Mouse (Mus musculus) forebrain, embryonic 15.5 days (tissue): ENCODE measurements around the gene Zfp553. TPM values are rescaled to one million over a fixed set of nuclear protein-coding genes. Genes with fewer than 3 reads are reported as not detected.

ENCODE experiments used
- ATAC-seq: fragments of 200-750 bp; cut with Nextera tagmentation; replicated peaks from 2 replicates; pipeline ENCODE4 v1.8.0; 2017; ENCODE audit warnings: mild to moderate bottlenecking, moderate TSS enrichment, moderate library complexity
- H3K27ac ChIP-seq: fragments of 300-500 bp; sonication (generic); replicated peaks from 2 replicates; pipeline ENCODE4 v1.5.1; 2015; ENCODE audit warnings: mild to moderate bottlenecking, inconsistent platforms
- H3K27me3 ChIP-seq: fragments of 300-500 bp; sonication (generic); 2 replicates; pipeline ENCODE4 v1.6.1; 2015; ENCODE audit warnings: inconsistent platforms
- H3K36me3 ChIP-seq: fragments of 300-500 bp; sonication (generic); 2 replicates; pipeline ENCODE4 v1.6.1; 2015; ENCODE audit warnings: mild to moderate bottlenecking, inconsistent platforms
- H3K4me1 ChIP-seq: fragments of 300-500 bp; sonication (generic); 2 replicates; pipeline ENCODE4 v1.6.1; 2015; ENCODE audit warnings: inconsistent platforms
- H3K4me2 ChIP-seq: fragments of 300-500 bp; sonication (generic); replicated peaks from 2 replicates; pipeline ENCODE4 v1.6.1; 2015; ENCODE audit warnings: mild to moderate bottlenecking, inconsistent platforms
- H3K4me3 ChIP-seq: fragments of 300-500 bp; sonication (generic); 2 replicates; pipeline ENCODE4 v1.5.1; 2015; ENCODE audit warnings: mild to moderate bottlenecking, inconsistent platforms
- H3K9ac ChIP-seq: fragments of 300-500 bp; sonication (generic); replicated peaks from 2 replicates; pipeline ENCODE4 v1.6.1; 2015; ENCODE audit warnings: mild to moderate bottlenecking, inconsistent platforms
- H3K9me3 ChIP-seq: fragments of 300-500 bp; sonication (generic); 2 replicates; pipeline ENCODE4 v1.6.1; 2016; ENCODE audit warnings: inconsistent platforms
- WGBS: fragments of 180-500 bp; shearing (Covaris S2); methylation state at CpG from one replicate; pipeline ENCODE4 v1.1.7; 2015; ENCODE audit warnings: mixed read lengths; 5-methylcytosine and 5-hydroxymethylcytosine counted together
- polyA plus RNA-seq: library from polyadenylated mRNA; unstranded; fragments of >200 nt; fragmentation: Nextera tagmentation; extraction: Ambion mirVana; gene quantifications from 2 replicates; pipeline ENCODE4 v1.2.1, GENCODE M21; 2015

The Zfp553 gene
- 70.7 and 71.5 TPM in 2 replicates for polyA plus RNA-seq

DNA sequence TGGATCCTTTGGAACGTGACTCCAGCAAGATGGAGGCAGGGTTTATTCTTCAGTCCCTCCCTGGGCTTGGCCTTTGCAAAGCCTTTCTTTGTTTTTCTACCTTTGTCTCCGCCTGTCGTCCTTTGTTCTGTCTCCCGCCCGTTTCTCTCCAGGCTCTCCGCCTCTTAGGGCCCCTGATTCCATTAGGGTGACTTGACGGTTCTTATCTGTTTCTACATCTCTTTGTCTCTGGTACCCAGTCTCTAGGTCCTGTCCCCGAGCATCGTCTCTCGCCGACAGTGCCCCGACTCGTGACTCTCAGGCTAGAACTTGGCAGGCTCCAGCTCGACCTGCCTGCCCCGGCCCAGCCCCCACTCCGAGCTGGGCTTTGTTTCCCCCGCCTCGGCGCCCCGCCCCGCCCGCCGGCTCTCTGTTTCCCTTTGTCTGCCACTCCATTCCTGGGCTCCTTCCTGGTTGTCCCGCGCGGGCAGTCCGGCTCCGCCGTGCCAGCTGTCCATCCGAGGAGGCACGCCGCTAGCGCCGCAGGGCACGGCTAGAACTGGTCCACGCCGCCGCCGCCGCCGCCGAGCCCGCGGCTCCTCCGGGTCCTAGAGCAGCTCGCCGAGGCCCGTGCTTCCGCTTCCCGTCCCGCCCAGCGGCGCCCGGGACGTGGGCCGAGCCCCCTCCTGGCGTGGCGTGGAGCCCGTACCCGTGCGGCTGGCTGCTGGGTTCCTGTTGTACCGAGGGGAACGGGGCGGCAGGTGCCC, at the start of gene Zfp553, which contains the start of gene Sept1:
Gene Zfp553, plus strand, starts transcription at position 440 of the 746 bp plus-strand sequence.
Gene Sept1, minus strand, starts transcription at position 509 of the 746 bp plus-strand sequence.
- H3K36me3 ChIP-seq: peaks cover 37% of the 10 kb centered on the region
- peaks cover 44% of the 10 kb centered on the region for H3K4me1 ChIP-seq
- WGBS: under 1% methylated on average over 63 of the region's 64 CpGs

DNA sequence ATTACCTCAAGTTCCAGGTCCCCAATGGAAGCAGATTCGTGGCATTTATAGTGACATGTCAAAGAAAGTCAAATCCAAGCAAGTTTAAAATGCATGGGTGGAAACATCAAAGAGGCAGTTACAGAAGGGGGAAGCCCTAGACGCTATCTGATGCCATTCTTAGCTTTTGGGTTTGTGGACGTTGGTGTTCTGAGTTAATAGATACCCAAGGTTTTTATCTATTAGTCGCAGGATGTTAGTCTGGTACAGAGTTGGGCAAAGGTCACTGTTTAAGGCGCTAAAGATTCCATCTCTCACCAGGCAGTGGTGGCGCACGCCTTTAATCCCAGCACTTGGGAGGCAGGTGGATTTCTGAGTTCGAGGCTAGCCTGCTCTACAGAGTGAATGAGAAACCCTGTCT, 49.5 kb upstream of the Zfp553 start:
- WGBS: 91% methylated on average over 8 of the region's 8 CpGs
- Histone ChIP-seq H3K9me3 (no peaks in the 10 kb centered on the region), H3K9ac (no peak overlapping the region), H3K27ac (no peak overlapping the region), H3K27me3 (no peaks in the 10 kb centered on the region), H3K36me3 (no peaks in the 10 kb centered on the region), H3K4me2 (no peak overlapping the region), H3K4me1 (no peaks in the 10 kb centered on the region), H3K4me3 (no peak overlapping the region)
- ATAC-seq: no peak

More for the DNA sequence above, at the start of gene Zfp553, which contains the start of gene Sept1:
- ATAC-seq: peak; percentile 95
- Histone ChIP-seq H3K27ac (peak within 1 kb of the TSS; percentile 100), H3K4me2 (peak within 1 kb of the TSS; percentile 62), H3K9ac (peak within 1 kb of the TSS; percentile 92), H3K9me3 (no peaks in the 10 kb centered on the region), H3K4me3 (peak within 1 kb of the TSS; percentile 69), H3K27me3 (no peaks in the 10 kb centered on the region)

- no peak for ATAC-seq
- H3K4me2 ChIP-seq: no peak overlapping the region
- H3K4me3 ChIP-seq: no peak overlapping the region
- no peaks in the 10 kb centered on the region for H3K36me3 ChIP-seq
- 68% methylated on average over 6 of the region's 6 CpGs for WGBS
- H3K9me3 ChIP-seq: no peaks in the 10 kb centered on the region
- no peak overlapping the region for H3K27ac ChIP-seq
- H3K4me1 ChIP-seq: no peaks in the 10 kb centered on the region
- H3K27me3 ChIP-seq: no peaks in the 10 kb centered on the region
- H3K9ac ChIP-seq: no peak overlapping the region
Measured at GRCm38 (mm10) chr7:127183828-127184227, 49.0 kb upstream of the Zfp553 start.

DNA sequence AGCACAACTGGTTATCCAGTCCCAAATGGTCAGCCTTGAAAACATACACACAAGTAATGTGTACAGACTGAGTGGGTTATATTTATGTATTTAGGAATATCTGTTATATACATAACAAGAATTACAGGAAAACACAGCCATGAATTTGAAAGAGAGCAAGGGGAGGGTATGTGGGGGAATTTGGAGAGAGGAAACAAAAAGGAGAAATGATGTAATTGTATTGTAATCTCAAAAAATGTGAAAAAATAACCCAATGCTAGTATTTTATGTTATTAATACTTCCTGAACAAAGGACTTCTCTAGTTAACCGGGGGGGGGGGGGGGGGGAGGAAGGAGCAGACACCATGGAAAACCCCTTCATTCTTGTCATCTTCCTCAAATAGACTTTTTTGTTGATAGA, 48.1 kb upstream of the Zfp553 start:
- Histone ChIP-seq H3K27me3 (no peaks in the 10 kb centered on the region), H3K36me3 (no peaks in the 10 kb centered on the region), H3K4me3 (no peak overlapping the region), H3K4me2 (no peak overlapping the region), H3K27ac (no peak overlapping the region), H3K9ac (no peak overlapping the region), H3K9me3 (no peaks in the 10 kb centered on the region), H3K4me1 (no peaks in the 10 kb centered on the region)
- whole genome bisulfite sequencing: 33% methylated on average over 1 of the region's 1 CpGs
- ATAC-seq: no peak

GRCm38 (mm10) chr7:127185601-127186000, 47.3 kb upstream of the Zfp553 start:
- no peak overlapping the region for H3K27ac ChIP-seq
- no peaks in the 10 kb centered on the region for H3K4me1 ChIP-seq
- no peak for ATAC-seq
- 63% methylated on average over 3 of the region's 3 CpGs for WGBS
- no peaks in the 10 kb centered on the region for H3K36me3 ChIP-seq
- no peaks in the 10 kb centered on the region for H3K27me3 ChIP-seq
- no peak overlapping the region for H3K4me2 ChIP-seq
- H3K4me3 ChIP-seq: no peak overlapping the region
- H3K9me3 ChIP-seq: no peaks in the 10 kb centered on the region
- H3K9ac ChIP-seq: no peak overlapping the region

- no peak overlapping the region for H3K27ac ChIP-seq
- H3K9me3 ChIP-seq: no peaks in the 10 kb centered on the region
- H3K4me2 ChIP-seq: no peak overlapping the region
- H3K27me3 ChIP-seq: no peaks in the 10 kb centered on the region
- peaks cover 9% of the 10 kb centered on the region for H3K36me3 ChIP-seq
- WGBS: 73% methylated on average over 10 of the region's 10 CpGs
- no peaks in the 10 kb centered on the region for H3K4me1 ChIP-seq
- H3K9ac ChIP-seq: no peak overlapping the region
- H3K4me3 ChIP-seq: no peak overlapping the region
- ATAC-seq: no peak
Measured at GRCm38 (mm10) chr7:127187351-127187750, 45.5 kb upstream of the Zfp553 start.

GRCm38 (mm10) chr7:127188305-127189276, 44.3 kb upstream of the Zfp553 start:
- H3K9me3 ChIP-seq: no peaks in the 10 kb centered on the region
- H3K4me2 ChIP-seq: no peak overlapping the region
- H3K27me3 ChIP-seq: no peaks in the 10 kb centered on the region
- WGBS: 86% methylated on average over 17 of the region's 17 CpGs
- H3K36me3 ChIP-seq: peaks cover 20% of the 10 kb centered on the region
- no peak overlapping the region for H3K27ac ChIP-seq
- ATAC-seq: no peak
- no peak overlapping the region for H3K9ac ChIP-seq
- no peak overlapping the region for H3K4me3 ChIP-seq
- no peaks in the 10 kb centered on the region for H3K4me1 ChIP-seq

- WGBS: 85% methylated on average over 6 of the region's 6 CpGs
- no peak for ATAC-seq
- peaks cover 15% of the 10 kb centered on the region for H3K4me1 ChIP-seq
- no peaks in the 10 kb centered on the region for H3K9me3 ChIP-seq
- no peak overlapping the region for H3K27ac ChIP-seq
- no peaks in the 10 kb centered on the region for H3K27me3 ChIP-seq
- H3K9ac ChIP-seq: no peak overlapping the region
- H3K4me3 ChIP-seq: no peak overlapping the region
- peaks cover 29% of the 10 kb centered on the region for H3K36me3 ChIP-seq
- no peak overlapping the region for H3K4me2 ChIP-seq
Measured at GRCm38 (mm10) chr7:127190672-127191071, 42.2 kb upstream of the Zfp553 start.

GRCm38 (mm10) chr7:127192989-127193388, 39.9 kb upstream of the Zfp553 start:
- WGBS: 90% methylated on average over 5 of the region's 5 CpGs

DNA sequence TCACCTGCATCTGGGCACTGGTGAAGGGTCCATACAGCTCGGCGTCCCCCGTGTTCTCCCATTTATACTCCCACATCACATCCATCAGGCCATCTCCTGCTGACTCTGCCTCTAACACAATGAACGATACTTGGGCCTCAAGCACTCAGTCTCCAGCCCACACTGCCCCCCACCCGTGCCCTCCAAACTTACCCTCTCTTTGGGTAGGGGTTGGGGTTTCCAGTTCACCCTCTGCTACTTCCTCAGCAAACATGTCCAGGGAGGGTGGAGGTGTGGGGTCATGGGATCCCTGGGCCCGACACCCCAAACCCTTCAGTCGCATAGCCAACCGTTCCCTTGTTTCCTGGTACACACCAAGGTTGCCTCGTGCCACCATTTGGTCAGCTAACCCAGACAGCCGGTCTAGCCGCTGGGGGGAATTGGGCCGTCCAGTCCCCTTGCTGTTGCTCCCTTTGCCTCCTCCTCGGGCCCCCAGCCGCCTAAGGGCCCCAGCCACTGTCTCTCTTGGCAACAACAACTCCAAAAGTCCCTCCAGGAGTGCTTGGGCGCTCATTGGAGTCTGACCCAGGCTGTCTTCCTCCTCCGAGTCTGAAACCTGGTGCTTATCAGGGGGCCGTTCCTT, 38.7 kb upstream of the Zfp553 start:
- no peaks in the 10 kb centered on the region for H3K27me3 ChIP-seq
- peaks cover 49% of the 10 kb centered on the region for H3K36me3 ChIP-seq
- H3K27ac ChIP-seq: no peak overlapping the region
- peaks cover 23% of the 10 kb centered on the region for H3K4me1 ChIP-seq
- no peaks in the 10 kb centered on the region for H3K9me3 ChIP-seq
- peak overlapping the region; percentile 63; the same call in 1 of the 2 replicates for H3K4me3 ChIP-seq
- WGBS: 97% methylated on average over 17 of the region's 17 CpGs
- ATAC-seq: no peak
- H3K4me2 ChIP-seq: peak overlapping the region; percentile 83
- 0 out of 2 replicates have a peak overlapping the region, but pooled peaks have one; percentile 66 for H3K9ac ChIP-seq

More at GRCm38 (mm10) chr7:127192989-127193388, 39.9 kb upstream of the Zfp553 start:
- ATAC-seq: no peak
- no peak overlapping the region for H3K27ac ChIP-seq
- peaks cover 23% of the 10 kb centered on the region for H3K4me1 ChIP-seq
- H3K27me3 ChIP-seq: no peaks in the 10 kb centered on the region
- no peak overlapping the region for H3K4me2 ChIP-seq
- peaks cover 38% of the 10 kb centered on the region for H3K36me3 ChIP-seq
- H3K9me3 ChIP-seq: no peaks in the 10 kb centered on the region
- H3K4me3 ChIP-seq: no peak overlapping the region
- H3K9ac ChIP-seq: no peak overlapping the region

GRCm38 (mm10) chr7:127194633-127195029, 38.2 kb upstream of the Zfp553 start:
- H3K4me2 ChIP-seq: peak overlapping the region; percentile 83
- H3K27ac ChIP-seq: no peak overlapping the region
- H3K27me3 ChIP-seq: no peaks in the 10 kb centered on the region
- no peak for ATAC-seq
- peaks cover 23% of the 10 kb centered on the region for H3K4me1 ChIP-seq
- H3K9ac ChIP-seq: peak overlapping the region; percentile 66; the same call in 1 of the 2 replicates
- peaks cover 54% of the 10 kb centered on the region for H3K36me3 ChIP-seq
- peak overlapping the region; percentile 63 for H3K4me3 ChIP-seq
- 79% methylated on average over 7 of the region's 7 CpGs for WGBS
- no peaks in the 10 kb centered on the region for H3K9me3 ChIP-seq
